Mouse (Mus musculus) G1E (cell line): ENCODE data around the gene H2-Aa.

Experiments used
- CTCF ChIP-seq: IDR thresholded peaks from 2 replicates; pipeline ENCODE4 v1.5.1; 2012; ENCODE audit warnings: low read depth, low read length, inconsistent platforms, mixed read lengths
- GATA1 ChIP-seq: IDR thresholded peaks from 2 replicates; pipeline ENCODE4 v1.6.1; 2012; ENCODE audit warnings: borderline replicate concordance, low read length, inconsistent platforms, mixed read lengths
- GATA2 ChIP-seq: IDR thresholded peaks from 2 replicates; pipeline ENCODE4 v1.6.1; 2012; ENCODE audit warnings: low read depth, low read length, inconsistent platforms, borderline replicate concordance
- POLR2AphosphoS5 ChIP-seq: IDR thresholded peaks from 2 replicates; pipeline ENCODE4 v1.6.1; 2012; ENCODE audit warnings: low read depth, low read length, inconsistent platforms; ENCODE audit not compliant: insufficient replicate concordance
- TAL1 ChIP-seq: conservative IDR thresholded peaks from 2 replicates; pipeline ENCODE4 v1.6.1; 2012; ENCODE audit warnings: low read depth, low read length, inconsistent platforms, mixed read lengths

GRCm38 (mm10) chr17:34264452-34265351, 22.9 kb downstream of the H2-Aa start:
- TF ChIP-seq CTCF (no peak), TAL1 (no peak), GATA1 (no peak), POLR2AphosphoS5 (no peak), GATA2 (no peak)
